Mouse (Mus musculus) E14TG2a.4 (cell line): ENCODE results near the gene Slc22a18.

ENCODE experiments used
- CTCF ChIP-seq: conservative IDR thresholded peaks from 2 replicates; pipeline ENCODE4 v1.5.1; 2014; ENCODE audit warnings: low read length
- POU5F1 ChIP-seq: IDR thresholded peaks from 2 replicates; pipeline ENCODE4 v1.6.1; 2014; ENCODE audit warnings: low read length, borderline replicate concordance

GRCm38 (mm10) chr7:143459332-143460211 is 14.0 kb upstream of the Slc22a18 start:
- no peak for TF ChIP-seq CTCF
- TF ChIP-seq POU5F1 = no peak
